Mouse (Mus musculus): Measurements from ENCODE around the gene Chrnb1. TPM values are rescaled to one million over a fixed set of nuclear protein-coding genes. Genes with fewer than 3 reads are reported as not detected.

Chrnb1 gene
- polyA plus RNA-seq (2015; fragmentation: Nextera tagmentation; extraction: Ambion mirVana): 0.99 and 1.5 TPM in 2 replicates

DNA sequence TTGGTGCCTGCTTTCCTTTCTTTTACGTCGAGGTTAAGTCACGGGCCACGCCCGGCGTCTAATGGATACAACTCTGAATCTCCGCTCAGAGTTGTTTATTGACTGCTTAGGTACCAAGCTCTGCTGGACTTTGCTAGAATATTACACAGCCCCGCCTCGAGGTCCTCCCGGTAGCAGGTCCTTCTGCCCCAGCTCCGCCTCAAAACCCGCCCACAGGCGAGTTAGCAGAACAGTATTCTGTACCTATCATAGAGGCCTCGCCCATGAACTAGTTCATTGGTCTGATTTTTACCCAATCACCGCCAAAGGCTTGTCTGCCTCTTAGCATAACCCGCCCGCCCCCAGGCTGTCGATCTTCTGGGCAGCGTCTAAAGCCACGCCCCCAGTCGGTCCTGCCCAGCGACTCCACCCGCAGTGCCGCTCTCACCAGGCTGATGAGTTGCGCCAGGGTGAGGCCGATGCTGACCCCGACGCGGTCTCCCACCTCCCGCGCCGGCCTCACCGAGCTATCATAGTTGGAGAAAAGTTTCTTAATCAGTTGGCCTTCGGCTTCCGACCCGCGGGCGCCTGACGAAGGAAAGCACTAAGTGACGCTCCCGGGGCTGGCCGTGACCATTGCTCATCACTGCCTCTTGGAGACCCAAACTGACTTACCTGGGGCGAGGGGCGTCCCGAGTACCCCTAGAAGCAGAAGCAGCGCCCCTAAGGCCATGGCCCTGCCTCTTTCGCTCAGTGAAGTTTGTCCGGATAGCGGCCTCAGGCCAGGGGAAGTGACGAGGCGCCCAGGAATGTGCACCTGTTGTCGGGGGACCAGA, at the start of gene Chrnb1:
TSS of gene Chrnb1 (minus strand) at position 776 of the 815 bp plus-strand sequence.

DNA sequence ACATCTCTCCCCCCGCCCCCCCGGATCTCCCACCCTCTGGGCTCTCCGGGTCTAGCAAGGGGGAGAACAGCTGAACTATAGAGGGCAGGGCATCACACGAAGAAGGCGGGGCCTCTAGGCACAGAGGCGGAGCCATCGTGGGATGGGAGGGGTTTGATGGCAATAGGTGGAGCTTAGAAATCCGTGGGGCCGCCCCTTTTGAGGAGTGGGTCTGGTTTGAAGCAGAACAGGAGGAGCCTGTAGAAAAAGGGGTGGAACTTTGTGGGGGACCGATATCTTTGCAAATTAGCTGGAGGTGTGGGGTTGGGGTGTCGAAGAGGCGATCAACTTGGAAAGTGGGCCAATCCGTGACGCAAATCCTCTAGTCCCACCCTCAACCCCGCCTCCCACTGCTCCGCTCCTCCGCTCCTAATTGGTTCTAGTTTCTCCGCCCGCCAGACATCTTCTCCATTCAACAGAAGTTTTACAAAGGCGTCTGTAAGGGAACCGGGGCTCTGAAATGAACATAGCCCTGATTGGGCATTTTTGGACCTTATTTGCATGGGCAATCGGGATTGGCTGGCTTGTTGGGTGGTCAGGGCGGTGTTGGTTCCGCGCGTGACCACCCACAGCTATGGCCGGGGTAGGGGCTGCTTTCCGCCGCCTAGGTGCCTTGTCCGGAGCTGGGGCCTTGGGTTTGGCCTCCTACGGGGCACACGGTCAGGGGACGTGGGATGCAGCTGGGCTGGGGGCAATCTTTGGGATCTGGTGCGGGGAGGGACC, 42.4 kb upstream of the Chrnb1 start, which contains the start of gene Tmem256:
TSS of gene Tmem256 (plus strand) at position 563 of the 762 bp plus-strand sequence.

DNA sequence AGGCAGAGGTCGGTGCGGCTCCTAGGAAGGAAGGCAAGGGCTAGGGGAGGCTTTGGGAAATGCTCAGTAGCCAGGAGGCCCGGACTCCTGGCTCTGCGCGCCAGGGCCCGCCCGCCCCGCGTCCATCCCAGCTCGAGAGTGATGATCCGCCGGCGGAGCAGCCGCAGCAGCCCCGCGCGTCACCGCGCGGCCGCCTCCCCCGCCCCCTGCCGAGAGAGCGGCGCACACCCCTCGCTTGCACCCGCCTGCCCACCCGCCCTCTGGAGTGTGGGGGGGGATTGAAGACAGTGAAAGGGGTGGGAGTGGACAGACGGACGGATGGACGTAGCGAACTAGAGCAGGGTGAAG, 41.8 kb upstream of the Chrnb1 start, which contains the start of gene Nlgn2:
TSS of gene Nlgn2 (minus strand) at position 181 of the 348 bp plus-strand sequence.

DNA sequence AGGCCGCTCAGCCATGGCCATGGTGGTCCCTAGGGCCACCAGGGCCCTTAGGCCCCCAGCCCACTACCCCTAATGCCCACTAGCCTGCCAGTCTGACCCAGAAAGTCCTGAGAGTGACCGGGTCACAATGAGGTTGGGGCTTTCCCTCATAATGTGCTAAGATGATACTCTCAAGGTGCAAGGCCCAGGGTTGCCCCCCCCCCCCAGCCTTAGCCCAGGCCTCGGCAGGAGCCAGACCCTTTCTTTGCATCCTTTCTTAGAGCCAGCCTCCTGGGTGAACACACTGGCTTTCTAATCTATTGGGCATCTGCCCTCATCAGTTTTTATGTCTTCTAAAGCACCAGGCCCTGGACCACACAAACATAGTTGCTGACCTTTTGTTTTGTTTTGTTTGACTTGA, 26.3 kb upstream of the Chrnb1 start, which contains the start of gene Spem1:
TSS of gene Spem1 (minus strand) at position 101 of the 400 bp plus-strand sequence.

DNA sequence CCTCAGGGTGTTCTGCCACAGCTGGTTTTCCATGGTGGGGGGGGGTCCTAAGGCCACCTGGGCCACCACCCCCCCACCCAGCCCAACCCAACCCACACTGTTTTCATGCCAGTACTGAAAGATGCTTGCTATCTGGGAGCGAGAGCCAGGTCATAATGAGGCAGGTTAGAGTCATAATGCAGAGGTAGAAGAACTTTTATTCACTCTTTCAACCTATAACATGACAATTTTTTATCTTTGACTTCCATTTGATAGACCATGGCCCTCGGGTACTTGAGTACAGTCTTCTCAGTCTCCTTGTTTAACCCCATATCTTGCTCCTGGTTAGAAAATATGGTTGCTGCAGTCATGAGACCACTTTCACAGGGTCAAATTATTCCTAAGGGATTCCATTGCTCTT, 22.6 kb upstream of the Chrnb1 start, which contains the start of gene Spem2:
TSS of gene Spem2 (minus strand) at position 101 of the 400 bp plus-strand sequence.

DNA sequence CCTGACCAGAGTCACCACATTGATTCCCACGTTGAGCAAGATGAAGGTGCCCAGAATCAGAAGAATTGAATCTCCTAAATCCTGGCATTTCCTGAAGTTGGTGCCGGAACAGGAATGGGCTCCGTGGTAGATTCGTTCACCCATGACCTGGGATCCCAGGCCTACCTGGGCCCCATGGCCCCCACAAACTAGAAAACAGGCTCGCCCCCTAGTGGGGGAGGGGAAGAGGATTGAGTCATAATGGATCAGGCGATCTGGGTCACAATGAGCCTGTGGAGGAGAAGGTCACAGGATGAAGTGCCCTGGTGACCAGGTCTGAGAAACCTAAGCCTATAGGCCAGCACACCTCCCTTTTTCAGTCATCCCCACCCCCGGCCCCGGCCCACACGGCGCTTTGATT, 19.4 kb upstream of the Chrnb1 start, which contains the start of gene Gm39566:
TSS of gene Gm39566 (minus strand) at position 144 of the 400 bp plus-strand sequence.

DNA sequence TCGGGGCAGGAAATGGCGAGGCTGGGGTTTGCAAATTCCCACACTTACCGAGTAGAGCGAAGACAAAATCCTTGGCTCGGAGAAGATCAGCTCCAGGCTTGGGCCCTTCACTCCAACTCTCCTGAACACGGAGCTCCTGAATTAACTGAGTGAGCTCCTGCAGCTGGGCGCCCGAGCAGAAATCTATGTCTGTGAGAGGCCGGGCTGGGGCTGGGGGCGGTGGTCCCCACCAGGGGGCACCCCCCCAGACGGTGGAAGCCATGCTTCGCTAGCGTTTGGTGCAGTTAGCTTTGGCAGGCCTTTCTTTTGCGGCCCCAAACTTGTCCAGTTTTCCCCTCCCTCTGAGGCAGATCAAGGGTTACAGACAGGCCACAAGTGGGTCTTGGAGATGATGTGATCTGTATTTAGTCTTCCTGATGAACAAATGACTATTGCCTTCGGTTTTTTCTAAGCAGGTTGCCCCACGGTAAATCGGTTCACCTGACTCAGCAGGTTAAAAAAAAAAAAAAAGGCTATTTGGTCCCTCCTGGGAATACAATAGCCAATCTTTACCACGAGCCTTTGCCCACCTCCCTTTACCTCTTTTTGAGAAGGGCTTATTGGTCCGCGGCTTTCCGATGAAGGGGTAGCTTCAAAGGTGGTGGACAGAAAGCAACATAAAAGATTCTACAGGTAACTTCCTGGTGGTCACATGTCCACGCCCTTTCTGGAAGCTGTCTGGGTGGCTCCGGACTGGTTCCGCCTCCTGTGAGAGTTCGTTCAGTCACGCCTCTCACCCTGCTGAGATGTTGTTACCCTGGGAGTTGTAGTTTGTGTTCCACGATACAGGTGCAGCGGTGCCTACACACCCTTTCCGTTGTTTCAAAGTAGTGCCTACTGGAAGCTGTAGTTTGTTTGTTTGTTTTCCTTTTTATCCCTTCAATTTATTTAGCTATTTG, 9.5 kb upstream of the Chrnb1 start, which contains the start of gene Tmem102:
TSS of gene Tmem102 (minus strand) at position 653 of the 938 bp plus-strand sequence.

DNA sequence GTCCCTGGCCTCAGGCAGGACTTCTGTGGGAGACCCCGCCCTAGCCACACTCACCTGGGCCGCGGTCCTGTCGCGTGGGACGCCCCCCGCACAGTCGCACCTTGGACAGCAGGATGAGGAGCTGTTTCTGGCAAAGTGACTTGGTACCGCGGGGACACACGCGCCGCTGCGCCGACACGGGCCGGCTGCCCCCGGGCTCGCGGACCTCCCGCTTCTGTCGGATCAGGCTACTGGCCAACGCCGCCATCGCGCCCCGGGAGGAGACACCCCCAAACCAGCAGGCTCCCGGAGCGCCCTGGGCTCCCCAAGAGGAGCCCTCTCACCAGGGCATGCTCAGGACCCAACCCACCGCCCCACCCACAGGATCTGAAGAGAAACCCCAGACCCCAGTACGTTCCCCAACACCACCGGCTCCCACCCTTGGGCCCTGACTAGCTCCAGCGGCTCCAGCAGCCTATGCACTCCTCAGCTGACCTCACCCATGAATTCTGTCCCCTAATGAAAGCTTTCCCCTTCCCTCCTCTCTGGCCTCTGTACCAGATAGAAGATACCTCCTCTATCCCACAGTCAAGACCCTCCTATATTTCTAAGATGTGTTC, 5.7 kb upstream of the Chrnb1 start, which contains the start of gene Fgf11:
TSS of gene Fgf11 (minus strand) at position 479 of the 599 bp plus-strand sequence.

DNA sequence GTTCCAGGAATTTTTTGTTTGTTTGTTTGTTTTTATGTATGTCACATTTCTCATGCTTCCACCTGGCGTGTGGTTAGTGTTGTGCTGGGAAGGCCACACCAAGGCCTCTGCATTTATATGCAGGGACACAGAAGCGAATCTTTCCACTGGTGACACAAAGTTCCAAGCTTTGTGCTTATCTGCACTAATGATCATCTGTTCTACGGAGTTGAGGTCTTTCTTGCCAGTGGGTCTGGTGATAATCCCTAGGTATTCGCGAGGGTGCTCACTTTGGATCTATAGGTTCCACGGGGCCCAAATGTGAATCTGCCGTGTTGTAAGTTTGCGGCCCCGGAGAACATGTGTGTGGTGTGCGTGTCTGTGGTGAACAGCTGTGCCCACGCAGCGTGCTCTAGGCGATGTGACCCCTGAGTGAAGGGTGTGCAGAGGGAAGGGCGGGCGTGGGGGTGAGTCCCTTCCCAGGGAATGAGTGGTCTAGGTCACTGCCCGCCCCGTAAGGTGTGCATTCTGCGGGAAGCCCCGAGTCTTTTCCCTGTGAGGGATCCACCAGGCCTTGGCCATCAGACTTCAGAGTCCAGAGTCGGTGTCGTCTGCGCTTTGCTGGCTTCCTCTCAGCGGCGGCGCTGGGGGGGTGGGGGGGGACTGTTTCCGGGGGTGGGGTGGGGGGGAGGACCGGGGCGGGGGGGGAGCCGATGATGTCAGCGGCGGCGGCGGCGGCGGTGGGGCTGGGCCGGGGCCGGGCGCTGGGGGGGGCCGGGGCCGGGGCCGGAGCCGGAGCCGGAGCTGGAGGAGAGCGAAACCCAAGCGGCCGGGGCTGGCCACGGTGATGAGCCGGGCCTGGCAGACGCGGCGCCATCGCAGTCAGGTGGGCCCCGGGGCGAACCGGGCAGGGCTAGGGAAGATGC, 30.3 kb downstream of the Chrnb1 start, which contains the start of gene Zbtb4:
TSS of gene Zbtb4 (plus strand) at position 692 of the 905 bp plus-strand sequence.

DNA sequence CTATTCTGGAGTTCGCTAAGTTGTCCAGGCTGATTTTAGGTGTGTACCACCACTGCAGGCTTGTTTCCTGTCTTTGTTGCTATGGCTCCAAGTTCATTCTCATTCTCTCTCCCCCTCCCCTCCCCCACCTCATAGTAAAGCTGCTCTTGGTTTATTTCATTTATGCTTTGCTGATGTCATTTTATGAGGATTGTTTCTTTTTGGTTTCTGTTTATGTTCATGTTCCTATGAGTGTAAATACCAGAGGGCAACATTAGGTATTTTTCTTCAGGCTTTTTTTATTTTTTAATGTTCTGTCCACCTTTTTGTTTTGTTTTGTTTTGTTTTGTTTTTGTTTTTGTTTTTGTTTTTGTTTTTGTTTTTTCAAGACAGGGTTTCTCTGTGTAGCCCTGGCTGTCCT, 33.9 kb downstream of the Chrnb1 start, which contains the start of gene Slc35g3:
TSS of gene Slc35g3 (minus strand) at position 101 of the 400 bp plus-strand sequence.

DNA sequence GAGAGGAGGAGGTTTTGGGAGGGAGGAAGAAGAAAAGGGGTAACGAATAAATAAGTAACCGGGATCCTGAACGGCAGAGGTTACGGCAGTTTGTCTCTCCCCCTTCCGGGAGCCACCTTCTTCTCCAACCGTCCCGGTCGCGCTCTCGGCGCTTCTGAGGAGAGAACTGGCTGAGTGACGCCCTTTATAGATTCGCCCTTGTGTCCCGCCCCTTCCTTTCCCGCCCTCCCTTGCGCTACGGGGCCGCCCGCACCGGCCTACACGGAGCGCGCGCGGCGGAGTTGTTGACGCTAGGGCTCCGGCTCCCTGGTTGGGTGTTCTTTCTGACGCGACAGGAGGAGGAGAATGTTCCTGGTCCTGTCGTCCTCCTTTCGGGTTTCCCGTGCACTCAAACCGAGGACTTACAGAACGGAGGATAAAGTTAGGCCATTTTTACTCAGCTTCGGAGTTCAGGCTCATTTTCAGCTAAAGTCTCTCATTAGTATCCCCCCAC, 37.2 kb downstream of the Chrnb1 start, which contains the start of gene Polr2a:
TSS of gene Polr2a (minus strand) at position 160 of the 493 bp plus-strand sequence.

Other genes starting within 250 kb of the Chrnb1 start
- gene Dnah2, start 246.8 kb downstream of the Chrnb1 start, polyA plus RNA-seq (2015; fragmentation: Nextera tagmentation; extraction: Ambion mirVana): 0.06 and 0.21 TPM in 2 replicates
- gene Efnb3, start 235.7 kb downstream of the Chrnb1 start, polyA plus RNA-seq (2015; fragmentation: Nextera tagmentation; extraction: Ambion mirVana): 1.1 and 1.8 TPM in 2 replicates
- gene Wrap53, start 215.7 kb downstream of the Chrnb1 start, polyA plus RNA-seq (2015; fragmentation: Nextera tagmentation; extraction: Ambion mirVana): 19.3 and 21.3 TPM in 2 replicates
- 80.6 and 88.9 TPM in 2 replicates for gene Trp53, start 215.6 kb downstream of the Chrnb1 start, polyA plus RNA-seq (2015; fragmentation: Nextera tagmentation; extraction: Ambion mirVana)
- 20.4 and 20.8 TPM in 2 replicates for gene Atp1b2, start 190.0 kb downstream of the Chrnb1 start, polyA plus RNA-seq (2015; fragmentation: Nextera tagmentation; extraction: Ambion mirVana)
- gene Shbg, start 178.0 kb downstream of the Chrnb1 start, polyA plus RNA-seq (2015; fragmentation: Nextera tagmentation; extraction: Ambion mirVana): not detected in 2 replicates
- 7.3 and 7.9 TPM in 2 replicates for gene Sat2, start 173.9 kb downstream of the Chrnb1 start, polyA plus RNA-seq (2015; fragmentation: Nextera tagmentation; extraction: Ambion mirVana)
- gene Fxr2, start 163.0 kb downstream of the Chrnb1 start, polyA plus RNA-seq (2015; fragmentation: Nextera tagmentation; extraction: Ambion mirVana): 11.5 and 12.6 TPM in 2 replicates
- gene Sox15, start 140.6 kb downstream of the Chrnb1 start, polyA plus RNA-seq (2015; fragmentation: Nextera tagmentation; extraction: Ambion mirVana): 0.19 and 0.25 TPM in 2 replicates
- gene Mpdu1, start 133.3 kb downstream of the Chrnb1 start, polyA plus RNA-seq (2015; fragmentation: Nextera tagmentation; extraction: Ambion mirVana): 44.5 and 46.1 TPM in 2 replicates
- gene Cd68, start 129.8 kb downstream of the Chrnb1 start, polyA plus RNA-seq (2015; fragmentation: Nextera tagmentation; extraction: Ambion mirVana): 25.2 and 39.1 TPM in 2 replicates
- 272 and 275 TPM in 2 replicates for gene Eif4a1, start 123.5 kb downstream of the Chrnb1 start, polyA plus RNA-seq (2015; fragmentation: Nextera tagmentation; extraction: Ambion mirVana)
- gene Senp3, start 113.9 kb downstream of the Chrnb1 start, polyA plus RNA-seq (2015; fragmentation: Nextera tagmentation; extraction: Ambion mirVana): 37.0 and 38.4 TPM in 2 replicates
- 0.64 and 0.78 TPM in 2 replicates for gene Tnfsf13, start 110.2 kb downstream of the Chrnb1 start, polyA plus RNA-seq (2015; fragmentation: Nextera tagmentation; extraction: Ambion mirVana)
- 4.4 and 5.2 TPM in 2 replicates for gene Tnfsf12, start 100.1 kb downstream of the Chrnb1 start, polyA plus RNA-seq (2015; fragmentation: Nextera tagmentation; extraction: Ambion mirVana)
- gene Tnfsfm13, start 99.8 kb downstream of the Chrnb1 start, polyA plus RNA-seq (2015; fragmentation: Nextera tagmentation; extraction: Ambion mirVana): 2.1 and 2.8 TPM in 2 replicates
- 15.2 and 15.8 TPM in 2 replicates for gene Polr2a, start 37.3 kb downstream of the Chrnb1 start, polyA plus RNA-seq (2015; fragmentation: Nextera tagmentation; extraction: Ambion mirVana)
- gene Slc35g3, start 34.0 kb downstream of the Chrnb1 start, polyA plus RNA-seq (2015; fragmentation: Nextera tagmentation; extraction: Ambion mirVana): 0.07 and 0.08 TPM in 2 replicates
- 1.3 and 1.9 TPM in 2 replicates for gene Zbtb4, start 30.0 kb downstream of the Chrnb1 start, polyA plus RNA-seq (2015; fragmentation: Nextera tagmentation; extraction: Ambion mirVana)
- 0.33 and 0.36 TPM in 2 replicates for gene Fgf11, start 5.9 kb upstream of the Chrnb1 start, polyA plus RNA-seq (2015; fragmentation: Nextera tagmentation; extraction: Ambion mirVana)
- gene Tmem102, start 9.7 kb upstream of the Chrnb1 start, polyA plus RNA-seq (2015; fragmentation: Nextera tagmentation; extraction: Ambion mirVana): 0.30 and 0.68 TPM in 2 replicates
- not detected in 2 replicates for gene Gm39566, start 19.4 kb upstream of the Chrnb1 start, polyA plus RNA-seq (2015; fragmentation: Nextera tagmentation; extraction: Ambion mirVana)
- not detected in 2 replicates for gene Spem2, start 22.5 kb upstream of the Chrnb1 start, polyA plus RNA-seq (2015; fragmentation: Nextera tagmentation; extraction: Ambion mirVana)
- gene Spem1, start 26.2 kb upstream of the Chrnb1 start, polyA plus RNA-seq (2015; fragmentation: Nextera tagmentation; extraction: Ambion mirVana): 0.12 TPM in 1 of 2 replicates, not detected in the other
- 2.6 and 3.1 TPM in 2 replicates for gene Nlgn2, start 41.8 kb upstream of the Chrnb1 start, polyA plus RNA-seq (2015; fragmentation: Nextera tagmentation; extraction: Ambion mirVana)
- gene Tmem256, start 42.6 kb upstream of the Chrnb1 start, polyA plus RNA-seq (2015; fragmentation: Nextera tagmentation; extraction: Ambion mirVana): 337 and 343 TPM in 2 replicates
- gene Plscr3, start 50.4 kb upstream of the Chrnb1 start, polyA plus RNA-seq (2015; fragmentation: Nextera tagmentation; extraction: Ambion mirVana): 45.7 and 56.8 TPM in 2 replicates
- 0.56 and 0.91 TPM in 2 replicates for gene Tnk1, start 62.8 kb upstream of the Chrnb1 start, polyA plus RNA-seq (2015; fragmentation: Nextera tagmentation; extraction: Ambion mirVana)
- not detected in 2 replicates for gene Tmem95, start 82.1 kb upstream of the Chrnb1 start, polyA plus RNA-seq (2015; fragmentation: Nextera tagmentation; extraction: Ambion mirVana)
- 2.3 and 3.1 TPM in 2 replicates for gene Kctd11, start 85.5 kb upstream of the Chrnb1 start, polyA plus RNA-seq (2015; fragmentation: Nextera tagmentation; extraction: Ambion mirVana)
- 15.3 and 21.3 TPM in 2 replicates for gene Acap1, start 99.6 kb upstream of the Chrnb1 start, polyA plus RNA-seq (2015; fragmentation: Nextera tagmentation; extraction: Ambion mirVana)
- 2.2 and 2.6 TPM in 2 replicates for gene 2810408A11Rik, start 105.0 kb upstream of the Chrnb1 start, polyA plus RNA-seq (2015; fragmentation: Nextera tagmentation; extraction: Ambion mirVana)
- gene Neurl4, start 105.1 kb upstream of the Chrnb1 start, polyA plus RNA-seq (2015; fragmentation: Nextera tagmentation; extraction: Ambion mirVana): 3.2 and 3.4 TPM in 2 replicates
- 104 and 116 TPM in 2 replicates for gene Gps2, start 117.9 kb upstream of the Chrnb1 start, polyA plus RNA-seq (2015; fragmentation: Nextera tagmentation; extraction: Ambion mirVana)
- gene Eif5a, start 126.0 kb upstream of the Chrnb1 start, polyA plus RNA-seq (2015; fragmentation: Nextera tagmentation; extraction: Ambion mirVana): 1,453 and 1,558 TPM in 2 replicates
- 0.12 and 0.53 TPM in 2 replicates for gene Ybx2, start 139.9 kb upstream of the Chrnb1 start, polyA plus RNA-seq (2015; fragmentation: Nextera tagmentation; extraction: Ambion mirVana)
- gene Slc2a4, start 152.2 kb upstream of the Chrnb1 start, polyA plus RNA-seq (2015; fragmentation: Nextera tagmentation; extraction: Ambion mirVana): 19.1 and 22.0 TPM in 2 replicates
- 0.98 and 1.6 TPM in 2 replicates for gene Cldn7, start 168.8 kb upstream of the Chrnb1 start, polyA plus RNA-seq (2015; fragmentation: Nextera tagmentation; extraction: Ambion mirVana)
- 20.7 and 22.4 TPM in 2 replicates for gene Ctdnep1, start 185.2 kb upstream of the Chrnb1 start, polyA plus RNA-seq (2015; fragmentation: Nextera tagmentation; extraction: Ambion mirVana)
- gene Elp5, start 186.6 kb upstream of the Chrnb1 start, polyA plus RNA-seq (2015; fragmentation: Nextera tagmentation; extraction: Ambion mirVana): 69.4 and 73.0 TPM in 2 replicates
- gene Gabarap, start 195.2 kb upstream of the Chrnb1 start, polyA plus RNA-seq (2015; fragmentation: Nextera tagmentation; extraction: Ambion mirVana): 318 and 353 TPM in 2 replicates
- 26.6 and 35.9 TPM in 2 replicates for gene Phf23, start 199.8 kb upstream of the Chrnb1 start, polyA plus RNA-seq (2015; fragmentation: Nextera tagmentation; extraction: Ambion mirVana)
- 6.9 and 10.2 TPM in 2 replicates for gene Dvl2, start 204.7 kb upstream of the Chrnb1 start, polyA plus RNA-seq (2015; fragmentation: Nextera tagmentation; extraction: Ambion mirVana)
- gene Acadvl, start 219.5 kb upstream of the Chrnb1 start, polyA plus RNA-seq (2015; fragmentation: Nextera tagmentation; extraction: Ambion mirVana): 58.3 and 59.1 TPM in 2 replicates
- gene Dlg4, start 221.0 kb upstream of the Chrnb1 start, polyA plus RNA-seq (2015; fragmentation: Nextera tagmentation; extraction: Ambion mirVana): 1.5 and 3.1 TPM in 2 replicates

All from spleen, postnatal 0 days (tissue).